Mouse (Mus musculus) liver, adult 2 months (tissue): ENCODE results near the gene Ddah2. TPM values are rescaled to one million over a fixed set of nuclear protein-coding genes. Genes with fewer than 3 reads are reported as not detected.

ENCODE experiments used
- DNase-seq: peaks from one replicate; pipeline ENCODE4 v3.0.0-alpha.2; 2011; ENCODE audit warnings: low read depth, low spot score; ENCODE audit errors: extremely low read depth
- H3K27ac ChIP-seq: fragments of 200-500 bp; replicated peaks from 2 replicates; pipeline ENCODE4 v1.5.1; 2012; ENCODE audit warnings: low read depth, mild to moderate bottlenecking, control low read depth, inconsistent platforms, low read length; ENCODE audit not compliant: insufficient read depth
- H3K27me3 ChIP-seq: fragments of 200-500 bp; 2 replicates; pipeline ENCODE4 v1.6.1; 2012; ENCODE audit warnings: mild to moderate bottlenecking, moderate library complexity, low read length, inconsistent platforms; ENCODE audit not compliant: control insufficient read depth, insufficient read depth
- H3K36me3 ChIP-seq: fragments of 200-500 bp; 2 replicates; pipeline ENCODE4 v1.6.1; 2012; ENCODE audit warnings: low read length, inconsistent platforms; ENCODE audit not compliant: control insufficient read depth, insufficient read depth
- H3K4me1 ChIP-seq: fragments of 200-500 bp; 2 replicates; pipeline ENCODE4 v1.6.1; 2011; ENCODE audit warnings: low read length; ENCODE audit not compliant: control insufficient read depth, insufficient read depth
- H3K4me3 ChIP-seq: fragments of 200-500 bp; 2 replicates; pipeline ENCODE4 v1.5.1; 2011; ENCODE audit warnings: low read depth, mild to moderate bottlenecking, control low read depth, low read length, moderate library complexity; ENCODE audit not compliant: insufficient read depth
- H3K79me2 ChIP-seq: fragments of 200-500 bp; 2 replicates; pipeline ENCODE4 v1.6.1; 2012; ENCODE audit warnings: inconsistent platforms, mild to moderate bottlenecking, low read length, moderate library complexity; ENCODE audit not compliant: control insufficient read depth, insufficient read depth
- H3K9ac ChIP-seq: fragments of 200-500 bp; 2 replicates; pipeline ENCODE4 v1.6.1; 2012; ENCODE audit warnings: low read depth, mild to moderate bottlenecking, control low read depth, inconsistent platforms, low read length
- CTCF ChIP-seq: fragments of 200-500 bp; IDR thresholded peaks from 2 replicates; pipeline ENCODE4 v1.5.1; 2011; ENCODE audit warnings: low read depth, low read length, control low read depth
- POLR2A ChIP-seq: fragments of 200-500 bp; IDR thresholded peaks from 2 replicates; pipeline ENCODE4 v1.6.1; 2011; ENCODE audit warnings: low read length, control low read depth; ENCODE audit not compliant: insufficient read depth; ENCODE audit errors: extremely low read depth
- WGBS: fragments of 180-500 bp; shearing (Covaris S2); methylation state at CpG from one replicate; pipeline ENCODE4 v1.1.7; 2018; 5-methylcytosine and 5-hydroxymethylcytosine counted together
- polyA plus RNA-seq: library from polyadenylated mRNA; depleted of rRNA; stranded (reverse); fragments of >200 nt; gene quantifications from 2 replicates; pipeline ENCODE4 v1.2.3, GENCODE M21; 2012
- total RNA-seq: library from RNA; depleted of rRNA; stranded (reverse); fragments of >200 nt; gene quantifications from 2 replicates; pipeline ENCODE4 v1.2.3, GENCODE M21; 2014

Gene Ddah2
- total and polyA plus RNA-seq, 2 experiments, result 3.0 to 3.9 TPM

GRCm38 (mm10) chr17:35015296-35015695, 43.5 kb upstream of the Ddah2 start:
- WGBS, result 97% methylated on average over 16 of the region's 16 CpGs
- H3K9ac ChIP-seq, result no peak overlapping the region
- no peak overlapping the region for H3K27ac ChIP-seq
- TF ChIP-seq POLR2A, result no peak
- TF ChIP-seq CTCF, result no peak
- H3K4me1 ChIP-seq, result no peaks in the 10 kb centered on the region
- H3K79me2 ChIP-seq, result no peaks in the 10 kb centered on the region
- H3K27me3 ChIP-seq, result no peaks in the 10 kb centered on the region
- DNase-seq, result no peak
- no peak overlapping the region for H3K4me3 ChIP-seq
- no peaks in the 10 kb centered on the region; the same call in 1 of the 2 replicates for H3K36me3 ChIP-seq

- H3K4me3 ChIP-seq, result no peak within 1 kb of the TSS
- H3K27ac ChIP-seq, result no peak within 1 kb of the TSS
- TF ChIP-seq POLR2A (no peak), CTCF (no peak)
- H3K79me2 ChIP-seq, result no peaks in the 10 kb centered on the region
- H3K9ac ChIP-seq, result no peak within 1 kb of the TSS
- H3K27me3 ChIP-seq, result no peaks in the 10 kb centered on the region
- no peaks in the 10 kb centered on the region for H3K4me1 ChIP-seq
- no peaks in the 10 kb centered on the region; the same call in 1 of the 2 replicates for H3K36me3 ChIP-seq
- 66% methylated on average over 12 of the region's 12 CpGs for WGBS
- DNase-seq, result no peak
These were observed 42.5 kb upstream of the Ddah2 start, which contains the start of gene Vwa7 for GRCm38 (mm10) chr17:35016376-35016775. Vwa7 (plus strand) TSS chr17:35016579.

GRCm38 (mm10) chr17:35016791-35017705, 41.8 kb upstream of the Ddah2 start:
- no peaks in the 10 kb centered on the region; the same call in 1 of the 2 replicates for H3K36me3 ChIP-seq
- TF ChIP-seq POLR2A, result no peak
- TF ChIP-seq CTCF, result no peak
- H3K4me1 ChIP-seq, result no peaks in the 10 kb centered on the region
- H3K79me2 ChIP-seq, result no peaks in the 10 kb centered on the region
- 86% methylated on average over 10 of the region's 10 CpGs for WGBS
- H3K27ac ChIP-seq, result no peak overlapping the region
- H3K27me3 ChIP-seq, result no peaks in the 10 kb centered on the region
- no peak overlapping the region for H3K9ac ChIP-seq
- no peak overlapping the region for H3K4me3 ChIP-seq
- no peak for DNase-seq

- 69% methylated on average over 14 of the region's 14 CpGs for WGBS
- Histone ChIP-seq H3K36me3 (no peaks in the 10 kb centered on the region; the same call in 1 of the 2 replicates), H3K27me3 (no peaks in the 10 kb centered on the region), H3K4me3 (no peak overlapping the region), H3K79me2 (no peaks in the 10 kb centered on the region), H3K9ac (no peak overlapping the region), H3K27ac (no peak overlapping the region), H3K4me1 (no peaks in the 10 kb centered on the region)
- no peak for DNase-seq
- TF ChIP-seq POLR2A (no peak), CTCF (no peak)
These were observed 41.2 kb upstream of the Ddah2 start for GRCm38 (mm10) chr17:35017706-35018030.

GRCm38 (mm10) chr17:35018171-35018570, 40.7 kb upstream of the Ddah2 start:
- no peak for TF ChIP-seq POLR2A
- no peak for TF ChIP-seq CTCF
- no peak overlapping the region for H3K27ac ChIP-seq
- H3K4me1 ChIP-seq, result no peaks in the 10 kb centered on the region
- no peaks in the 10 kb centered on the region for H3K27me3 ChIP-seq
- DNase-seq, result no peak
- no peak overlapping the region for H3K9ac ChIP-seq
- no peak overlapping the region for H3K4me3 ChIP-seq
- no peaks in the 10 kb centered on the region for H3K79me2 ChIP-seq
- H3K36me3 ChIP-seq, result no peaks in the 10 kb centered on the region; the same call in 1 of the 2 replicates
- 81% methylated on average over 3 of the region's 3 CpGs for WGBS

GRCm38 (mm10) chr17:35019894-35020293, 38.9 kb upstream of the Ddah2 start:
- Histone ChIP-seq H3K27me3 (no peaks in the 10 kb centered on the region), H3K9ac (no peak overlapping the region), H3K27ac (no peak overlapping the region), H3K4me3 (no peak overlapping the region), H3K4me1 (no peaks in the 10 kb centered on the region), H3K79me2 (no peaks in the 10 kb centered on the region), H3K36me3 (no peaks in the 10 kb centered on the region)
- 91% methylated on average over 11 of the region's 11 CpGs for WGBS
- DNase-seq, result no peak
- TF ChIP-seq POLR2A (no peak), CTCF (no peak)
